Mouse (Mus musculus) thymus, adult 2 months (tissue): ENCODE measurements at regions not wholly inside any gene's neighbourhood (a gene's known extent, or its start where the extent isn't known, plus 50 kb on each side); places are given as distances from the start of the nearest gene placed in this dataset.

Experiments
- CTCF ChIP-seq: fragments of 200-500 bp; IDR thresholded peaks from 2 replicates; pipeline ENCODE4 v1.5.1; 2012; ENCODE audit warnings: mild to moderate bottlenecking, control low read depth, low read length, moderate library complexity, borderline replicate concordance; ENCODE audit not compliant: control insufficient read depth, poor library complexity, insufficient read depth; ENCODE audit errors: extremely low read depth
- POLR2A ChIP-seq: fragments of 200-500 bp; IDR thresholded peaks from 2 replicates; pipeline ENCODE4 v1.6.1; 2012; ENCODE audit warnings: mild to moderate bottlenecking, low read length, control low read depth, moderate library complexity; ENCODE audit not compliant: control insufficient read depth, poor library complexity, insufficient read depth; ENCODE audit errors: extremely low read depth

GRCm38 (mm10) chr6:51301831-51302230 is 130.6 kb upstream of the Nfe2l3 start:
- TF ChIP-seq CTCF, result no peak
- no peak for TF ChIP-seq POLR2A
